Mouse (Mus musculus) limb, embryonic 11.5 days (tissue): Measurements from ENCODE around the gene Zfyve28. TPM values are rescaled to one million over a fixed set of nuclear protein-coding genes. Genes with fewer than 3 reads are reported as not detected.

Experiments used
- ATAC-seq: fragments of 200-750 bp; cut with Nextera tagmentation; 2 replicates; pipeline ENCODE4 v1.8.0; 2017; ENCODE audit warnings: low read depth; ENCODE audit not compliant: insufficient number of reproducible peaks, low FRiP score, low TSS enrichment
- DNase-seq: peaks from one replicate; pipeline ENCODE4 v3.0.0-alpha.2; 2015; ENCODE audit warnings: low spot score
- H3K27ac ChIP-seq: fragments of 300-500 bp; sonication (generic); replicated peaks from 2 replicates; pipeline ENCODE4 v1.5.1; 2014; ENCODE audit warnings: low read depth, mild to moderate bottlenecking, low read length
- H3K27me3 ChIP-seq: fragments of 300-500 bp; sonication (generic); 2 replicates; pipeline ENCODE4 v1.6.1; 2014; ENCODE audit warnings: mild to moderate bottlenecking, low read length, mixed read lengths; ENCODE audit not compliant: control insufficient read depth, insufficient read depth
- H3K36me3 ChIP-seq: fragments of 300-500 bp; sonication (generic); 2 replicates; pipeline ENCODE4 v1.6.1; 2014; ENCODE audit warnings: mild to moderate bottlenecking, low read length, moderate library complexity, mixed read lengths; ENCODE audit not compliant: control insufficient read depth, insufficient read depth
- H3K4me1 ChIP-seq: fragments of 300-500 bp; sonication (generic); 2 replicates; pipeline ENCODE4 v1.6.1; 2014; ENCODE audit warnings: low read length, mixed read lengths; ENCODE audit not compliant: control insufficient read depth, insufficient read depth
- H3K4me2 ChIP-seq: fragments of 300-500 bp; sonication (generic); 2 replicates; pipeline ENCODE4 v1.6.1; 2014; ENCODE audit warnings: low read depth, mild to moderate bottlenecking, moderate library complexity; ENCODE audit not compliant: severe bottlenecking
- H3K4me3 ChIP-seq: fragments of 300-500 bp; sonication (generic); 2 replicates; pipeline ENCODE4 v1.5.1; 2014; ENCODE audit warnings: low read depth, low read length
- H3K9ac ChIP-seq: fragments of 300-500 bp; sonication (generic); 2 replicates; pipeline ENCODE4 v1.6.1; 2014; ENCODE audit warnings: mild to moderate bottlenecking, low read length
- H3K9me3 ChIP-seq: fragments of 300-500 bp; sonication (generic); 2 replicates; pipeline ENCODE4 v1.6.1; 2016; ENCODE audit warnings: low read length; ENCODE audit not compliant: control insufficient read depth
- WGBS: fragments of 180-500 bp; shearing (Covaris S2); extraction: QIAGEN DNeasy Blood & Tissue Kit; methylation state at CpG from one replicate; pipeline ENCODE4 v1.1.7; 2014; 5-methylcytosine and 5-hydroxymethylcytosine counted together
- polyA plus RNA-seq: library from polyadenylated mRNA; unstranded; fragments of >200 nt; fragmentation: Nextera tagmentation; extraction: Ambion mirVana; gene quantifications from 2 replicates; pipeline ENCODE4 v1.2.1, GENCODE M21; 2014

Gene Zfyve28
- polyA plus RNA-seq, 1 experiment from 2014 or later = 0.61 TPM

- DNase-seq = no peak
- Histone ChIP-seq H3K4me1 (no peaks in the 10 kb centered on the region), H3K27ac (no peak overlapping the region), H3K36me3 (no peaks in the 10 kb centered on the region), H3K4me3 (no peak overlapping the region), H3K9ac (no peak overlapping the region), H3K4me2 (no peak overlapping the region), H3K27me3 (no peaks in the 10 kb centered on the region), H3K9me3 (no peaks in the 10 kb centered on the region)
- ATAC-seq = no peak
- 92% methylated on average over 3 of the region's 3 CpGs for WGBS
Observed at GRCm38 (mm10) chr5:34147554-34147953, 140.7 kb downstream of the Zfyve28 start.

Other genes with a start within 250 kb of the Zfyve28 start
- 0.62 and 0.81 TPM in 2 replicates for gene Poln, start 119.0 kb downstream of the Zfyve28 start, polyA plus RNA-seq
- 55.9 and 57.0 TPM in 2 replicates for gene Haus3, start 118.9 kb downstream of the Zfyve28 start, polyA plus RNA-seq
- 27.8 and 28.3 TPM in 2 replicates for gene Mxd4, start 100.7 kb downstream of the Zfyve28 start, polyA plus RNA-seq
- not detected in 2 replicates for gene Cfap99, start 151 bp upstream of the Zfyve28 start, polyA plus RNA-seq
- 187 and 206 TPM in 2 replicates for gene Rnf4, start 47.8 kb upstream of the Zfyve28 start, polyA plus RNA-seq
- 15.3 and 16.5 TPM in 2 replicates for gene Fam193a, start 81.5 kb upstream of the Zfyve28 start, polyA plus RNA-seq
- gene Tnip2, start 225.5 kb upstream of the Zfyve28 start, polyA plus RNA-seq = 4.1 and 4.4 TPM in 2 replicates
- gene Sh3bp2, start 237.4 kb upstream of the Zfyve28 start, polyA plus RNA-seq = 7.5 and 10.8 TPM in 2 replicates